Mouse (Mus musculus): ENCODE data around the gene Gm42688.

- TF ChIP-seq CTCF (IDR thresholded peaks at IDR 0.05; ENCODE audit: low read depth, low read length) (no peak), POLR2AphosphoS5 (IDR thresholded peaks at IDR 0.05; ENCODE audit: insufficient replicate concordance, low read depth, low read length) (no peak), TAL1 (conservative IDR thresholded peaks at IDR 0.05; ENCODE audit: low read depth, low read length) (no peak)
Observed at GRCm38 (mm10) chr6:83070311-83071219, 30.9 kb upstream of the Gm42688 start.

All from G1E (cell line).